10 mouse cellular contexts compared by ENCODE assay signal in the genomic region with DNA sequence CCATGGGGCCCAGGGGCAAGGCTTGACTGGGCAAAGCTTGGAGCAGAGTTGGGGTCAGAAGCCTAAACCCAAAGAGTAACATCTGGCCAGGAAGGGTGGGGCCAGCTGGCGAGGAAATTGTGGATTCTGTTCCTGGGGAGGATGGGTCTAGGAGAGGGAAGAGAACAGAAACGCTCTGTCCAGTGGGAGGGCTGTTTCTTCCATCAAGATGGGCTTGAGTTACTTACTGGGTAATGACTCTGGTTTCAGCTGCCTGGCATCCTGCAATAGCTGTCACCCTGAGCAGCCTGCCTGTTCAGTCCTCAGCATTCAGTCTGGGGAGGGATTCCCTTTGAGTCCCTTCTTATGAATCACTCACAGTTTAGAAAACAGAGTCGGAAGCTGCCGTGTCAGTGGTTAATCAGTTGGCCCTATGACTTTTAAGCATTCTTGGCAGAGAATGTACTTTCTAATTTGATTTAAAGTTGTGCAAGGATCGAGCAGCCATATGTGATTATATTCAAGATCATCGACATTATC.
DNase-seq lines count a peak whose midpoint lies in the region; ATAC-seq and TF ChIP-seq lines count a peak whose summit lies in the region.
"Had no signal": no experiment of that assay in that cellular context is flagged by ENCODE, and none has a peak within 500 bp of the region (broad histone marks: within the 10 kb centered on the region; RNA-seq: fewer than 3 reads in every experiment).

No protein-coding gene starts in this region.

- DNase-seq in gastrocnemius, adult 2 months = no peak
- no peak for DNase-seq in gastrocnemius, postnatal 4 days (ENCODE audit: low spot score in 2 of 2)
- DNase-seq in 3134 (ENCODE audit: extremely low read depth, insufficient read length, low spot score) = peak; percentile 71
- peak; percentile 41 for DNase-seq in forebrain, embryonic 11.5 days (ENCODE audit: low spot score)
- peak; percentile 24 for DNase-seq in limb, embryonic 10.5 days (ENCODE audit: low spot score)
- no peak for DNase-seq in testis, postnatal 14 days (ENCODE audit: low spot score)
- DNase-seq in thymus, postnatal 14 days = no peak
- DNase-seq in cerebellum, postnatal 25 days = no peak
- DNase-seq: liver; right cerebral cortex, postnatal 25 days had no signal

- intact Hi-C loops in gastrocnemius, adult 2 months (cut with DNase I) = no loop called here

- H3K9ac ChIP-seq in forebrain, embryonic 11.5 days (ENCODE audit: low read length) = no peak overlapping the region

- H3K36me3 ChIP-seq in forebrain, embryonic 11.5 days (ENCODE audit: control insufficient read depth, insufficient read depth, low read length) = no peaks in the 10 kb centered on the region
- no peaks in the 10 kb centered on the region for H3K36me3 ChIP-seq in limb, embryonic 10.5 days

- ATAC-seq in forebrain, embryonic 11.5 days (replicated peaks; ENCODE audit: low FRiP score) = no peak

- no peak for TF ChIP-seq CTCF in gastrocnemius, adult 2 months (IDR thresholded peaks at IDR 0.05)

- no peak overlapping the region for H3K4me2 ChIP-seq in forebrain, embryonic 11.5 days (ENCODE audit: low read depth, low read length, severe bottlenecking)

- H3K4me1 ChIP-seq in forebrain, embryonic 11.5 days (replicated peaks; ENCODE audit: control insufficient read depth, insufficient read depth, low read length) = peaks cover 9% of the 10 kb centered on the region
- peaks cover 26% of the 10 kb centered on the region for H3K4me1 ChIP-seq in limb, embryonic 10.5 days

- H3K4me3 ChIP-seq in gastrocnemius, adult 2 months = no peak overlapping the region
- H3K4me3 ChIP-seq in forebrain, embryonic 11.5 days (ENCODE audit: low read depth, low read length) = no peak overlapping the region
- H3K4me3 ChIP-seq in limb, embryonic 10.5 days = no peak overlapping the region

- peak overlapping the region; percentile 77 for H3K27ac ChIP-seq in gastrocnemius, adult 2 months
- H3K27ac ChIP-seq in forebrain, embryonic 11.5 days (ENCODE audit: low read depth, low read length) = peak overlapping the region; percentile 27; the same call in 1 of the 2 replicates
- no peak overlapping the region for H3K27ac ChIP-seq in limb, embryonic 10.5 days

- 83% methylated on average over 6 of the region's 6 CpGs for WGBS in forebrain, embryonic 11.5 days
- WGBS in limb, embryonic 10.5 days = 77% methylated on average over 6 of the region's 6 CpGs

- H3K9me3 ChIP-seq in forebrain, embryonic 11.5 days (ENCODE audit: control insufficient read depth, low read length) = no peaks in the 10 kb centered on the region
- H3K9me3 ChIP-seq in limb, embryonic 10.5 days (replicated peaks) = no peaks in the 10 kb centered on the region

- no peaks in the 10 kb centered on the region for H3K27me3 ChIP-seq in forebrain, embryonic 11.5 days (ENCODE audit: control insufficient read depth, insufficient read depth, low read length)
- no peaks in the 10 kb centered on the region for H3K27me3 ChIP-seq in limb, embryonic 10.5 days (ENCODE audit: low read depth, poor library complexity, severe bottlenecking)

Comparison
In these comparisons a context has a peak if more than half of its experiments do, and no peak if none do; other contexts are left out.
1. DNase-seq: peak in 3134 (single experiment), forebrain, embryonic 11.5 days (single experiment) and limb, embryonic 10.5 days (single experiment); none in gastrocnemius, adult 2 months (single experiment), gastrocnemius, postnatal 4 days (0 of 2), testis, postnatal 14 days (single experiment), thymus, postnatal 14 days (single experiment) and cerebellum, postnatal 25 days (0 of 2).